16 mouse cellular contexts compared by ENCODE assay signal in the genomic region with DNA sequence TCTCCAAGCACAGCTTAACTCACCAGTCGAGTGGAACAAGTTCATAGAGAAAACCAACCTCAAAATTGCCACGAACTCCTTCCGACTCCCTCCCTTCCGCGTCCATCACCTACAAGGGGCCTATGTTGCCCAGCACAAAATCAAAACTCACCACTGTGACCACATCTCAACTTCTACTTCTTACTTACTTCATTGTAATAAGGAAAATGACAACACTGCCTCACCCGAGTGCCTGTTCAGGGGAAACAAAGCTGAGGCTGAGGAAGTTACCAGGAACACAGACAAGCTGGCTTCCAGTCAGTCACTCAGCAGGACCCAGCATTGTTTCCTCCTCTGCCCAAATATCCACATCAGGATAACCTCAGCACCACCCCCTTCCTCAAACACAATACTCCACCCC. TPM values are rescaled to one million over a fixed set of nuclear protein-coding genes. Genes with fewer than 3 reads are reported as not detected.
A peak's percentile ranks its signal among the peaks of the same experiment; 100 is the strongest.
DNase-seq lines count a peak whose midpoint lies in the region; ATAC-seq and TF ChIP-seq lines count a peak whose summit lies in the region.
"Had no signal": no experiment of that assay in that cellular context is flagged by ENCODE, and none has a peak within 500 bp of the region (broad histone marks: within the 10 kb centered on the region; RNA-seq: fewer than 3 reads in every experiment).

No protein-coding gene starts in this region.

- H3K9me3 ChIP-seq in liver, embryonic 15.5 days (replicated peaks): no peaks in the 10 kb centered on the region
- H3K9me3 ChIP-seq in midbrain, embryonic 11.5 days (ENCODE audit: control insufficient read depth, low read length): no peaks in the 10 kb centered on the region
- no peaks in the 10 kb centered on the region for H3K9me3 ChIP-seq in neural tube, embryonic 15.5 days (replicated peaks)
- H3K9me3 ChIP-seq: heart, embryonic 15.5 days; hindbrain, embryonic 10.5 days; limb, embryonic 15.5 days; neural tube, embryonic 13.5 days had no signal

- 75% methylated on average over 6 of the region's 6 CpGs for WGBS in kidney, adult 2 months
- 63% methylated on average over 6 of the region's 6 CpGs for WGBS in liver, embryonic 15.5 days (ENCODE audit: insufficient replicate concordance)
- WGBS in midbrain, embryonic 11.5 days: 82% methylated on average over 6 of the region's 6 CpGs
- WGBS in neural tube, embryonic 15.5 days: 85% methylated on average over 6 of the region's 6 CpGs

- no peaks in the 10 kb centered on the region for H3K27me3 ChIP-seq in kidney, adult 2 months (replicated peaks; ENCODE audit: control insufficient read depth, insufficient read depth, low read length)
- H3K27me3 ChIP-seq in liver, embryonic 15.5 days: no peaks in the 10 kb centered on the region
- H3K27me3 ChIP-seq in splenic B cell, adult 2 months (ENCODE audit: control insufficient read depth, insufficient read depth, low read length, poor library complexity, severe bottlenecking): no peaks in the 10 kb centered on the region
- no peaks in the 10 kb centered on the region for H3K27me3 ChIP-seq in midbrain, embryonic 11.5 days (ENCODE audit: control insufficient read depth, insufficient read depth, low read length)
- H3K27me3 ChIP-seq in neural tube, embryonic 15.5 days (replicated peaks): no peaks in the 10 kb centered on the region
- H3K27me3 ChIP-seq: heart, embryonic 15.5 days; limb, embryonic 15.5 days; neural tube, embryonic 13.5 days had no signal

- peaks cover 76% of the 10 kb centered on the region for H3K4me1 ChIP-seq in kidney, adult 2 months (ENCODE audit: control insufficient read depth, insufficient read depth, low read length)
- peaks cover 77% of the 10 kb centered on the region for H3K4me1 ChIP-seq in liver, embryonic 15.5 days (replicated peaks)
- H3K4me1 ChIP-seq in midbrain, embryonic 11.5 days (ENCODE audit: control insufficient read depth, insufficient read depth, low read length): no peaks in the 10 kb centered on the region; the same call in 1 of the 2 replicates
- peaks cover 10% of the 10 kb centered on the region for H3K4me1 ChIP-seq in neural tube, embryonic 15.5 days

- DNase-seq in kidney, adult 2 months: no peak
- no peak for DNase-seq in kidney, postnatal 36 days
- DNase-seq in spleen, postnatal 36 days (ENCODE audit: low spot score in 2 of 2): peak; percentile 72 to 76
- no peak for DNase-seq in spleen, postnatal 10 days (ENCODE audit: low spot score in 2 of 2)
- DNase-seq in splenic B cell, adult 2 months (ENCODE audit: low read depth, low spot score): peak; percentile 76
- DNase-seq in midbrain, embryonic 11.5 days (ENCODE audit: low spot score, missing footprints): no peak
- DNase-seq: adrenal gland, postnatal 10 days; cerebellum, adult 9-10 months had no signal

- H3K4me3 ChIP-seq in kidney, adult 2 months (ENCODE audit: insufficient read depth, low read depth, low read length): no peak overlapping the region
- H3K4me3 ChIP-seq in liver, embryonic 15.5 days (replicated peaks): no peak overlapping the region
- H3K4me3 ChIP-seq in midbrain, embryonic 11.5 days (ENCODE audit: low read depth, low read length): no peak overlapping the region
- H3K4me3 ChIP-seq in neural tube, embryonic 15.5 days (replicated peaks): no peak overlapping the region
- H3K4me3 ChIP-seq: erythroblast, embryonic 14.5 days; heart, embryonic 15.5 days; hindbrain, embryonic 10.5 days; limb, embryonic 15.5 days; neural tube, embryonic 13.5 days had no signal

- ATAC-seq in liver, embryonic 15.5 days (ENCODE audit: insufficient read depth): no peak
- no peak for ATAC-seq in midbrain, embryonic 11.5 days (ENCODE audit: low FRiP score)
- no peak for ATAC-seq in neural tube, embryonic 15.5 days (ENCODE audit: low FRiP score)

- TF ChIP-seq POLR2A in kidney, adult 2 months (IDR thresholded peaks at IDR 0.05; ENCODE audit: low read depth, low read length): no peak

- H3K9ac ChIP-seq in liver, embryonic 15.5 days: no peak overlapping the region
- no peak overlapping the region for H3K9ac ChIP-seq in midbrain, embryonic 11.5 days (ENCODE audit: low read length)
- no peak overlapping the region for H3K9ac ChIP-seq in neural tube, embryonic 15.5 days (replicated peaks)
- H3K9ac ChIP-seq: heart, embryonic 15.5 days; limb, embryonic 15.5 days; neural tube, embryonic 13.5 days had no signal

- H3K4me2 ChIP-seq in liver, embryonic 15.5 days: no peak overlapping the region
- H3K4me2 ChIP-seq in midbrain, embryonic 11.5 days: no peak overlapping the region
- H3K4me2 ChIP-seq in neural tube, embryonic 15.5 days: no peak overlapping the region
- H3K4me2 ChIP-seq: heart, embryonic 15.5 days; limb, embryonic 15.5 days; neural tube, embryonic 13.5 days had no signal

- no peak for TF ChIP-seq CTCF in kidney, adult 2 months (conservative IDR thresholded peaks at IDR 0.05; ENCODE audit: insufficient read depth, insufficient read length, low read depth, low read length)

- H3K27ac ChIP-seq in kidney, adult 2 months (ENCODE audit: insufficient read depth, low read depth, low read length): peak overlapping the region; percentile 21
- H3K27ac ChIP-seq in liver, embryonic 15.5 days (replicated peaks): peak overlapping the region; percentile 25; the same call in 1 of the 2 replicates
- H3K27ac ChIP-seq in midbrain, embryonic 11.5 days (ENCODE audit: low read depth, low read length): no peak overlapping the region
- H3K27ac ChIP-seq in neural tube, embryonic 15.5 days (replicated peaks): no peak overlapping the region
- H3K27ac ChIP-seq: heart, embryonic 15.5 days; hindbrain, embryonic 10.5 days; kidney, postnatal 0 days; limb, embryonic 15.5 days; neural tube, embryonic 13.5 days had no signal

- no peaks in the 10 kb centered on the region for H3K36me3 ChIP-seq in kidney, adult 2 months (ENCODE audit: control insufficient read depth, insufficient read depth, low read length)
- no peaks in the 10 kb centered on the region for H3K36me3 ChIP-seq in liver, embryonic 15.5 days (replicated peaks)
- no peaks in the 10 kb centered on the region for H3K36me3 ChIP-seq in splenic B cell, adult 2 months (ENCODE audit: control insufficient read depth, insufficient read depth, low read length, poor library complexity, severe bottlenecking)
- H3K36me3 ChIP-seq in midbrain, embryonic 11.5 days (ENCODE audit: control insufficient read depth, insufficient read depth, low read length): no peaks in the 10 kb centered on the region
- H3K36me3 ChIP-seq in neural tube, embryonic 15.5 days: no peaks in the 10 kb centered on the region
- H3K36me3 ChIP-seq: heart, embryonic 15.5 days; hindbrain, embryonic 10.5 days; limb, embryonic 15.5 days; neural tube, embryonic 13.5 days had no signal

RNA-seq across cellular contexts. Expression of a gene that starts 29.3 kb away (rescaled TPM):
- polyA plus RNA-seq in kidney, adult 2 months (2012; rRNA removed): 45.2 and 50.0 TPM in 2 replicates
- polyA plus RNA-seq in liver, embryonic 15.5 days (2015; fragmentation: Nextera tagmentation; extraction: Ambion mirVana): 9.0 and 9.5 TPM in 2 replicates
- 41.2 TPM in 2 replicates for polyA plus RNA-seq in midbrain, embryonic 11.5 days (2014; fragmentation: Nextera tagmentation; extraction: Ambion mirVana)
- polyA plus RNA-seq in neural tube, embryonic 15.5 days (2015; fragmentation: Nextera tagmentation; extraction: Ambion mirVana): 55.6 and 58.9 TPM in 2 replicates

Comparison
In these comparisons a context has a peak if more than half of its experiments do, and no peak if none do; other contexts are left out.
1. DNase-seq: peak in spleen, postnatal 36 days (2 of 2) and splenic B cell, adult 2 months (single experiment); none in kidney, adult 2 months (single experiment), kidney, postnatal 36 days (0 of 2), spleen, postnatal 10 days (0 of 2) and midbrain, embryonic 11.5 days (single experiment).
2. H3K27ac ChIP-seq: peak in kidney, adult 2 months (single experiment) and liver, embryonic 15.5 days (single experiment); none in midbrain, embryonic 11.5 days (single experiment) and neural tube, embryonic 15.5 days (single experiment).